Mouse (Mus musculus) forebrain, embryonic 11.5 days (tissue): Measurements from ENCODE around the gene Elf4. TPM values are rescaled to one million over a fixed set of nuclear protein-coding genes. Genes with fewer than 3 reads are reported as not detected.
A peak's percentile ranks its signal among the peaks of the same experiment; 100 is the strongest.

Experiments used
- ATAC-seq: fragments of 200-750 bp; cut with Nextera tagmentation; replicated peaks from 2 replicates; pipeline ENCODE4 v1.8.0; 2017; ENCODE audit warnings: moderate TSS enrichment; ENCODE audit not compliant: low FRiP score
- DNase-seq: peaks from one replicate; pipeline ENCODE4 v3.0.0-alpha.2; 2017; ENCODE audit warnings: low spot score
- H3K27ac ChIP-seq: fragments of 300-500 bp; sonication (generic); 2 replicates; pipeline ENCODE4 v1.5.1; 2014; ENCODE audit warnings: low read depth, low read length
- H3K27me3 ChIP-seq: fragments of 300-500 bp; sonication (generic); 2 replicates; pipeline ENCODE4 v1.6.1; 2014; ENCODE audit warnings: mild to moderate bottlenecking, low read length, mixed read lengths; ENCODE audit not compliant: control insufficient read depth, insufficient read depth
- H3K36me3 ChIP-seq: fragments of 300-500 bp; sonication (generic); 2 replicates; pipeline ENCODE4 v1.6.1; 2014; ENCODE audit warnings: mild to moderate bottlenecking, low read length, moderate library complexity, mixed read lengths; ENCODE audit not compliant: control insufficient read depth, insufficient read depth
- H3K4me1 ChIP-seq: fragments of 300-500 bp; sonication (generic); replicated peaks from 2 replicates; pipeline ENCODE4 v1.6.1; 2014; ENCODE audit warnings: low read length, mixed read lengths; ENCODE audit not compliant: control insufficient read depth, insufficient read depth
- H3K4me2 ChIP-seq: fragments of 300-500 bp; sonication (generic); 2 replicates; pipeline ENCODE4 v1.6.1; 2014; ENCODE audit warnings: low read depth, mild to moderate bottlenecking, low read length, moderate library complexity, mixed read lengths; ENCODE audit not compliant: severe bottlenecking
- H3K4me3 ChIP-seq: fragments of 300-500 bp; sonication (generic); 2 replicates; pipeline ENCODE4 v1.5.1; 2014; ENCODE audit warnings: low read depth, low read length
- H3K9ac ChIP-seq: fragments of 300-500 bp; sonication (generic); 2 replicates; pipeline ENCODE4 v1.6.1; 2014; ENCODE audit warnings: low read length
- H3K9me3 ChIP-seq: fragments of 300-500 bp; sonication (generic); 2 replicates; pipeline ENCODE4 v1.6.1; 2016; ENCODE audit warnings: low read length, mixed read lengths; ENCODE audit not compliant: control insufficient read depth
- WGBS: fragments of 180-500 bp; shearing (Covaris S2); extraction: QIAGEN DNeasy Blood & Tissue Kit; methylation state at CpG from one replicate; pipeline ENCODE4 v1.1.7; 2014; 5-methylcytosine and 5-hydroxymethylcytosine counted together
- polyA plus RNA-seq: library from polyadenylated mRNA; unstranded; fragments of >200 nt; fragmentation: Nextera tagmentation; extraction: Ambion mirVana; gene quantifications from 2 replicates; pipeline ENCODE4 v1.2.1, GENCODE M21; 2014

Gene Elf4
- polyA plus RNA-seq, 1 experiment from 2014 or later = 3.2 TPM

DNA sequence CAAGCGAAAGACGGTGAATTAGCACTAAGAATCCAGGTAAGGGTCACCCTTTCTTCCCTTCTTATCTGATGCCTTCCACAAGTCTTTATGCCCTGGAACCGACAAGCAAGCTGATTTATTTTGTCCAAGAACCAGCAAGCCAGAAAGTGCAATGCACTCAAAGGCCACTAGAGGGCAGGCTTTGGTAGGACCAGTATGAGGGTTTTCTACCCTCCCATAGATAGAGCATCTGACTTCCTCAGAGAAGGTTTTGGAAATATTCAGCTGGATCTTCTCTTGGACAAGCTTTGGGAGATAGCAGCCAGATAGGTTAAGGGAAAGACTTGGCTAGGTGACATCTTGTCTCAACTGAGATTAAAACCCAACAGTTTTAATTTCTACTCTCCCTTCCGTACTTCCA, 39.9 kb downstream of the Elf4 start:
- Histone ChIP-seq H3K4me2 (no peak overlapping the region), H3K4me3 (no peak overlapping the region), H3K9me3 (no peaks in the 10 kb centered on the region), H3K4me1 (no peaks in the 10 kb centered on the region), H3K9ac (no peak overlapping the region), H3K36me3 (no peaks in the 10 kb centered on the region), H3K27me3 (no peaks in the 10 kb centered on the region), H3K27ac (no peak overlapping the region)
- 35% methylated on average over 4 of the region's 4 CpGs for WGBS
- ATAC-seq (no peak), DNase-seq (peak; percentile 77)

DNA sequence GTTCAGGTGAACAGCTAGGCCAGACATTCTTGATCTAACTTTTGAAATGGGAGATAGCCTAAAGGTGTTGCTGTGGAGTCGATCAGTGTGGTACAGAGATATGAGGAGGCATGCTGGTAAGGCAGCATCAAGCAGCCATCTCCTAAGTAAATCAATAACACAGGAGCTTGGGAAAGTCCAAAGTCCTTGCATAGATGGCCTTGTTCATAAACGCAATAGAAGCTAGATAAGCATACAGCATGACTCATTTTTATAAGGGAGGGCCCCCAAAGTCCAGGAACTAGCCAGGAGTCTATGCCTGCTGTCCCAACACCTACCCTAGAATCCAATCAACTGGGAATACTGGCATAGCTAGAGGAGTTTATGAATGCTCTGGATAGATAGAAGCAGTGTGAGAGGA, 44.5 kb downstream of the Elf4 start:
- no peaks in the 10 kb centered on the region for H3K27me3 ChIP-seq
- H3K4me3 ChIP-seq = no peak overlapping the region
- no peak overlapping the region for H3K4me2 ChIP-seq
- ATAC-seq = no peak
- 77% methylated on average over 2 of the region's 2 CpGs for WGBS
- H3K4me1 ChIP-seq = no peaks in the 10 kb centered on the region
- DNase-seq = no peak
- H3K9ac ChIP-seq = no peak overlapping the region
- no peaks in the 10 kb centered on the region for H3K9me3 ChIP-seq
- H3K27ac ChIP-seq = no peak overlapping the region
- H3K36me3 ChIP-seq = no peaks in the 10 kb centered on the region

DNA sequence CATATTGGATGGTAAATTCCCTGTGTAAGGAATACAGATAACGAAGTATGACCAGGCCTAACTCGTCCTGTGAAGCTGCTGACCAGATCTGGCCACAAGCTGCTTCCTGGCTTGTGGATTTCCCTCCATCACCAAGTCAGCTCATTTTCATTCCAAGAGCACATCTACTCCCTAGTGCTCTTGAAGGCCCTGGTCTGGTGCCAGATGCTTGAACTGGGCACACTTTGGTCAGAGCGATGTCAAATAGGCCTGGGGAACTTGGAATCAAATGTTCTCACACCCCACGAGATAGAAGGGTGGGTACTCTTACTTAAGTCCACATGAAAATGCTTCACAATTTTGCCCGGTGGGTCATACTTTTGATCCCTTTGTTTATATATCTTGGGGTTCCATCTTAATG, 48.6 kb downstream of the Elf4 start:
- no peaks in the 10 kb centered on the region for H3K27me3 ChIP-seq
- H3K27ac ChIP-seq = no peak overlapping the region
- DNase-seq (no peak), ATAC-seq (no peak)
- no peaks in the 10 kb centered on the region for H3K4me1 ChIP-seq
- 85% methylated on average over 5 of the region's 5 CpGs for WGBS
- H3K4me3 ChIP-seq = no peak overlapping the region
- no peaks in the 10 kb centered on the region for H3K9me3 ChIP-seq
- no peak overlapping the region for H3K4me2 ChIP-seq
- H3K36me3 ChIP-seq = no peaks in the 10 kb centered on the region
- H3K9ac ChIP-seq = no peak overlapping the region

DNA sequence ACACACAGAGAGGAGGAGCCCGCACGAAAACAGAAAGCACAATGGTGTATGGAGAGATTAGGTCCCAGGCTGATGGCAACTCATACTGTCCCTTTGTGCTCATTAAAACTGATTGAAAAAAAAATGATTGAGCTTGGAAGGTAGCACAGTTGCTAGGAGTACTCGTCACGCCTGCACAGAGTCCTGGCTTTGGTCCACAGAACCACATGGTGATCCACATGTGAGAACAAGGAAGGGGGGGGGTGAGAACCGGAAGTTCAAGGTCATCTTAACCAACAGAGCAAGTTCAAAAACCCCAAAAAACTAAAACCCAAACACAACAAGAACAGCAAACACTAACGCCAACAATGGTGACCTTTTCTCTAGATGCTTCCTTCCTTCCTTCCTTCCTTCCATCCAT, 50.3 kb downstream of the Elf4 start:
- Histone ChIP-seq H3K27ac (no peak overlapping the region), H3K36me3 (no peaks in the 10 kb centered on the region), H3K27me3 (no peaks in the 10 kb centered on the region), H3K4me3 (no peak overlapping the region), H3K4me1 (no peaks in the 10 kb centered on the region), H3K4me2 (no peak overlapping the region), H3K9ac (no peak overlapping the region), H3K9me3 (no peaks in the 10 kb centered on the region)
- 88% methylated on average over 6 of the region's 6 CpGs for WGBS
- DNase-seq = no peak
- ATAC-seq = no peak

DNA sequence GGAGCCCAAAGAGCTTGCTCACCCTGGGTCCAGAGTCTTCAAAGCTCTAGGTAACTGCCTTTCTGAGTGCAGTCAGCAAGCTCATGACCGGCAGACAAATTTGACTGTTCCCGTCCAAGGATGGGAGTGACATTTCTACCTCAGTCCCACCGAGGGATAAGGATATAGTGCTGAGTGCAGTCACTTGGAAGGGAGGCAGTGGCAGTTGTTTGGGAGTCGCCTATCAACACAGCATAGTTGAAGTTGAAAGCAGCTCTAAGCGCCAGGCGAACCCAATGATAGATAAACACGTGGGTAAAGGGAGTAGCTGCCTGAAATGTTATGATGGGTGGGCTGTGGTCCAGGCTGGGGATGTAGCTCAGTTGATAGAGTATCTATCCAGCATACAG, 52.5 kb downstream of the Elf4 start:
- H3K9ac ChIP-seq = no peak overlapping the region
- H3K4me3 ChIP-seq = peak overlapping the region; percentile 36; the same call in 1 of the 2 replicates
- ATAC-seq (no peak; the same call in 1 of the 2 replicates), DNase-seq (no peak)
- H3K4me1 ChIP-seq = no peaks in the 10 kb centered on the region
- no peaks in the 10 kb centered on the region for H3K9me3 ChIP-seq
- H3K27ac ChIP-seq = no peak overlapping the region
- WGBS = 27% methylated on average over 7 of the region's 7 CpGs
- no peak overlapping the region for H3K4me2 ChIP-seq
- no peaks in the 10 kb centered on the region for H3K27me3 ChIP-seq
- H3K36me3 ChIP-seq = no peaks in the 10 kb centered on the region

DNA sequence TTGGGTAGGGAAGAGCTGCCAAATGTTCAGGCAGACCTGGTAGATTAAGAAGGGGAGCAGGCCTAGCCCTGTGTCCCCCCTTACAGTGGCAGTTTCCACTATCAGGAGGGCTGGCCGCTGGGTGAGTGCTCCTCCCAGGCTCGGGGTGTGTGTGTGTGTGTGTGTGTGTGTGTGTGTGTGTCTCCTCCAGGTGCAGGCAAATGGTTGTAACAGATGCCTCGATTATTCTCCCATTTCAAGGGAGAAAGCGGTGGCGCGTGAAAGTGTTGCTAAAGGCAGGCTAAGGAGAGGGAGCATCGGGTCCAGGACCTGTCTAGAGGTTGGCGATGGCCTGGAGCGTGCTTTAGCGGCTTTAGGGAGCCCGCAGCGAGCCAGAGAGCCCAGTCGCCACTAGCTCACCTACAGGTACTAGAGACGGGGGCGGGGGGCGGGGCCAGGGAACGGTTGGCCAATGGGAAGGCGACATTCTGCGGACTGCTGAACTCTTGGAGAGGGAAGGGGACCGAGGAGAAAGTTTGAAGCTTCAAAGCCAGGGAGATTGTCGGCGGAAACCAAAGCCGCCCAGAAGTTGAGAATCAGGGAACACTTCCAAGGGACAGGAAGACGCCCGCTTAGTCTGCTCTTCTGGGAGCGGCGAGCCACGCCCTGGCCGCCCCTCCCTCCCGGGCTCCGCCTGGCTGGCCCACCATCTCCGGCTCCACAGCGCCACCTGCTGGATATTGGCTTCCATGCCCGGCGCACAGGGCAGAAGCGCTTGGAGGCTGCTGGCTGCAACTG, 53.1 kb downstream of the Elf4 start:
- peak overlapping the region; percentile 23 for H3K9ac ChIP-seq
- no peak overlapping the region for H3K27ac ChIP-seq
- DNase-seq (peak; percentile 91), ATAC-seq (peak; percentile 90)
- peak overlapping the region; percentile 36 for H3K4me3 ChIP-seq
- H3K36me3 ChIP-seq = no peaks in the 10 kb centered on the region
- no peaks in the 10 kb centered on the region for H3K4me1 ChIP-seq
- H3K27me3 ChIP-seq = no peaks in the 10 kb centered on the region
- 13% methylated on average over 34 of the region's 36 CpGs for WGBS
- peak overlapping the region; percentile 51 for H3K4me2 ChIP-seq
- no peaks in the 10 kb centered on the region for H3K9me3 ChIP-seq

DNA sequence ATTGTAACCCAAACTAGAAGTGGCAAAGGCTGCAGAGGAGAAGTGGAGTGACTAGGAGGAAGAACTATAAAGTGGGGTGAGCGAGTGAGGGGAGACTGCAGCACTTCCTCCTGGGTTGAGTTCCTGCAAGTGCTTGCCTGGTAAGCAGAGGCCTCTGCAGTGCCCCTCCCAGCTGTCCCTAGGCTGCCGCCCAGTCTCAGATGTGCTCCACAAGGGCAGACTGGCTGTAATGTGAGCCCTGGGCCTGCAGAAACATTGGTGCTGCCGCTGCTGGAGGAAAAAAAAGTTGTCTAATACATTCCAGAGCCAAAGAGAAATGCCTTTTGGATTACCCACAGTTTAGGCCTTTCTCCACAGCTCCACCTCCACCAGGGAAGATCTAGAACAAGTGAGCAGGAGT, 57.8 kb downstream of the Elf4 start:
- no peak for ATAC-seq
- Histone ChIP-seq H3K4me1 (no peaks in the 10 kb centered on the region), H3K4me2 (no peak overlapping the region), H3K9me3 (no peaks in the 10 kb centered on the region), H3K4me3 (no peak overlapping the region), H3K9ac (no peak overlapping the region), H3K27ac (no peak overlapping the region), H3K27me3 (no peaks in the 10 kb centered on the region), H3K36me3 (peaks cover 7% of the 10 kb centered on the region; the same call in 1 of the 2 replicates)
- WGBS = 42% methylated on average over 3 of the region's 3 CpGs
- DNase-seq = no peak

DNA sequence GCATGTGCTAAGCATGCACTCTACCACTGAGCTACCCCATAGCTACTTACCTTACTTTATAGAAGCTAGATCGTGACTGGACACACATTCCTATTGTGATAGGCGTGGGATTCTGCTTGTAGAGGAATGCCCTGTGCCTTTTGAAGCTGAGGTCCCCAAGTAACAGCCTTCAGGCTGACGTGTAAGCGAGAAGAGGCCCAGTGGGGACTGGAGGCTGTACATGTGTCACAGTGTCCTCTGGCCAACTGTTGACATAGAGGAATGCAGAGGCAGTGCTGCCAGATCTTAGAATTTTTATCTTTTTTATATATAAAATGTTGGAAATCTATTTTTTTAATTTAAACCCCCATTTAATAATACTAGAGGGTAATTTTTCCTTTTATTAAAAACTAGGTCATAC, 62.9 kb downstream of the Elf4 start:
- WGBS = 90% methylated on average over 4 of the region's 4 CpGs
- DNase-seq (no peak), ATAC-seq (no peak)
- Histone ChIP-seq H3K9me3 (no peaks in the 10 kb centered on the region), H3K4me2 (no peak overlapping the region), H3K4me3 (no peak overlapping the region), H3K4me1 (no peaks in the 10 kb centered on the region), H3K27me3 (no peaks in the 10 kb centered on the region), H3K36me3 (peaks cover 7% of the 10 kb centered on the region; the same call in 1 of the 2 replicates), H3K27ac (no peak overlapping the region), H3K9ac (no peak overlapping the region)

DNA sequence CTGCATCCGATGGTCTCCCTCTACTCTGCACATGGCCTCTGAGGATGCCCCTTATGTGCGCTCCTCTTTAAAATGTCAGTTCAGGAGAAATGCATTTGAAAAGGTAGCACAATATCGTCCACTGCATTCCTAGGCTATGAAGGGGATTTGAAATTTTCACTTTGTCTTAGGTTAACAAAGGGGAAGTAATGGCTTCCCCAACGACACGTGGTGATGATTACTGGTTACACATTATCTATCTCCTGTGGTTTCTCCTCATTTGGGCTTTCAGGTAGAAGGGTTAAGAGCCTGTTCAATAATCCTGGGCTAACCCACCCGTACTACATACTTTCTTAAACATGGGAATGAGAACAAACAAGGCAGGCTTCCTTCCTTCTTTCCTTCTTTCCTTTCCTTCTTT, 73.6 kb downstream of the Elf4 start:
- DNase-seq = no peak

More for the DNA sequence above, 73.6 kb downstream of the Elf4 start:
- Histone ChIP-seq H3K9me3 (no peaks in the 10 kb centered on the region), H3K4me2 (no peak overlapping the region), H3K27me3 (no peaks in the 10 kb centered on the region), H3K4me1 (no peaks in the 10 kb centered on the region), H3K36me3 (no peaks in the 10 kb centered on the region; the same call in 1 of the 2 replicates), H3K9ac (no peak overlapping the region), H3K27ac (no peak overlapping the region), H3K4me3 (no peak overlapping the region)
- 87% methylated on average over 6 of the region's 6 CpGs for WGBS
- no peak for ATAC-seq
